Mouse (Mus musculus) bone marrow macrophage, adult 2 months (primary cell): Measurements from ENCODE around the gene Farp1.

Experiments used
- CTCF ChIP-seq: IDR thresholded peaks from 2 replicates; pipeline ENCODE4 v1.5.1; 2012; ENCODE audit warnings: low read depth, mild to moderate bottlenecking, low read length, moderate library complexity
- POLR2A ChIP-seq: IDR thresholded peaks from 2 replicates; pipeline ENCODE4 v1.6.1; 2012; ENCODE audit warnings: mild to moderate bottlenecking, low read depth, low read length, borderline replicate concordance

DNA sequence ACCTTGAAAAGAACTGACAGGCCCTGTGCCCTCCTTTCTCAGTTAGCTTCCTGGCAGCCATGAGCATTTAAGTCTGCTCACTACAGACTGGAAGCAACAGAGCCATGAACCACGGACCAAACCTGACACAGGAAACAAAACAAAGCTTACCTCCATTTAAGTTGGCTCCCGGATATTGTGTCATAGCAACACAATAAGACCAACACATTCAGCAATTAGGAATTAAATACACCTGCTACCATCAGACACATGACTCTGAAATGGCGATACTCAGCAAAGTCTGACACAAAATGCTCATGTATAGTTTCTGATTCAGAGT, 295.0 kb downstream of the Farp1 start:
- TF ChIP-seq POLR2A: no peak
- no peak for TF ChIP-seq CTCF
